Mouse (Mus musculus): Measurements from ENCODE around the gene Cdk18.
A peak's percentile ranks its signal among the peaks of the same experiment; 100 is the strongest.

Gene Cdk18

DNA sequence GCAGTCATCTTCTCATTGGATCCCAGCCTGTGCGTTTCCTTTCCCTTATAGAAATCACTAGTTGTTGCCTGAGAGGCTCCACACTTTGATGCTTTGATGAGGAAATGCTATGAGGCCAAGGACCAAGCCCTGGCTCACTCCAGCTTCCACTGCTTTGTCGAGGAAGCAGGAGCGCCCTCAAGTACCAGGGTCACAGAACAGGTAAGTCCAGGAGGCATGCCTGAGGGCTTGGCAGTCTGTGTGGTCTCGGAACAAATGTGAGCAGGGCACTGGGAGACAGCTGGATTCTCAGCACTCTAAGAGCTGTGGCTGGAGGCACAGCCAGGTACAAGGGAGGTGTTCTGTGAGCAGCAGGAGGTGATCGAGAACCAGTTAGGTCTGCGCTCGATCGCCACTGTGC lies 27.1 kb downstream of the Cdk18 start:
- DNase-seq, result peak in 1 of 2 experiments; percentile 47

DNA sequence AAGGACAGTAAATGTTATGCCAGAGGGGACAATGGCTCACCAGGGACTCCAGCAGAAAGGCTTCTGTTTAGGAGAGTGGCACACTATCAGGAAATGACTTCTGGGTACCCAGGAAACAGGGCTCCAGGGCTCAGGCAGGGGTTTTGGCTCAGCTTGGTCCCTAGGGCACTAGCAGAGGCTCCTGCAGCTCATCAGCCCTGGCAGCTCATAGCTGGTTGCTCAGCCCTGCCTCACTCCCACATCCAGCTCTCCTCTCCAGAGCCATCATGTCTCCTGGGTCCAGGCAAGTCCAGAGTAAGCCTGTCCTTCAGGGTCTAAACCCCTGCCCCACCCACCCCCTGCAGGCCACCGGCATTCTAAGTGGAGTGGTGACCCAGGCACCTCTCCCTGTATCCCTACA lies 28.1 kb downstream of the Cdk18 start:
- DNase-seq, result peak in 1 of 2 experiments; percentile 33

GRCm38 (mm10) chr1:132109368-132109767 lies 30.1 kb downstream of the Cdk18 start:
- no peak for DNase-seq

- DNase-seq, result no peak
Measured at GRCm38 (mm10) chr1:132104353-132104752, 35.1 kb downstream of the Cdk18 start.

- no peak for DNase-seq
Measured at GRCm38 (mm10) chr1:132101953-132102697, 37.4 kb downstream of the Cdk18 start.

DNA sequence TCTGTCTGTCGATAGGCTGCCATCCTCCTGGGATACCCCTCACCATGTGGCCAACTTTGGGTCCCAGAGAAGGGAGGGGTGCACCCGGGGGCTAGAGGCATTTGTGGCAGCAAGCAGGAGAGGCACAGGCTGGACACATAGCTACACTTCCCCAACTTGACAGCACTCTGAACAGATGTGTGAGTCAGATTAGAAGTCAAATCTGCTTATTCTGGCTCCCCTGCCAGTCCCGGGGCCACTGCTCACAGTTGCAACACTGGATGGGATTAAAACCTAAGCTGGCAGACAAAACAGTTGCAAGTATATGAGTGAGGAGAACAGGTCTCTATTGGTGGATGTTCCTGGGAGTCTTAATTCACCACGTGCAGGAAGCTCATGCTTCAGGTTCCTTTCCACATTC lies 39.7 kb downstream of the Cdk18 start:
- no peak for DNase-seq

DNA sequence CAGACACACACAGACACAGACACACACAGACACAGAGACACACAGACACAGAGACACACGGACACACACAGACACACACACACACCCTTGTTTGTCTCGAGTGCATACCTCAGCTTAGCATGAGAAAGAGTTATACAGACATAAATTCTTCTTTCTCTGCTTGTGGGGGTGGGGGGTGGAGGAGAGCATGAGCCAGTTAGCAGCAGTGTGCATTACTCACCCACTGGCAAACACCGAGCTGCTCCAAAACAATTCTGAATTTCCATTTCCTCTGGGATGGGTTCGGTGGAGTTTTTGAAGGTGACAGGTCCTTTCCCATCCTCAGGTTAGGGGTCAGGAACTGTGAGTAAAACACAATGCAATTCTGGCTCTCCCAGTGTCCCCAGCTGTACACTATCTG lies 40.5 kb downstream of the Cdk18 start:
- no peak for DNase-seq

- no peak for DNase-seq
Measured at GRCm38 (mm10) chr1:132098076-132098475, 41.4 kb downstream of the Cdk18 start.

GRCm38 (mm10) chr1:132095356-132096004 lies 44.0 kb downstream of the Cdk18 start:
- DNase-seq, result peak; percentile 21 to 69

- no peak for DNase-seq
Measured at GRCm38 (mm10) chr1:132093269-132093668, 46.2 kb downstream of the Cdk18 start.

- DNase-seq, result no peak
Measured at GRCm38 (mm10) chr1:132090266-132090665, 49.2 kb downstream of the Cdk18 start.

DNA sequence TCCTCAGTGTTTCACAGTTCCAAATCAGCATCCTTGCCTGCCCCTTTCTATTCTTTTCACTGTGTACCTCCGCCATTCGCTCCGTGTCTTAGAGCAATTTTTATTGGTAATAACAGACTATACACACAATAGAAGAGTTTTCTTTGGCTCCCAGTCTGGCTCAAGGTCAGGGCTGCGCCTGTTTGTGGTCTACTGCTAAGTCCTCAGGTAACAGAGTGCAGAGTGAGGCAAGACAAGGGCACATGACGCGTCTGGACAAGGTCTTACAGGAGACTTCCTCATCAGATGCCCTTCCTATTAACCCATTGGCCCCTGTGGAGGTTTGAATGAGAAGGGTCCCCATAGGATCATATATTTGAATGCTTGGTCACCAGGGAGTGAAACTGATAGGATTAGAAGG lies 49.7 kb downstream of the Cdk18 start:
- DNase-seq, result no peak

GRCm38 (mm10) chr1:132088181-132088671 lies 51.3 kb downstream of the Cdk18 start:
- no peak for DNase-seq

- no peak for DNase-seq
Measured at GRCm38 (mm10) chr1:132085181-132086049, 54.1 kb downstream of the Cdk18 start.

- DNase-seq, result no peak
Measured at GRCm38 (mm10) chr1:132078413-132078812, 61.1 kb downstream of the Cdk18 start.

GRCm38 (mm10) chr1:132075576-132075975 lies 63.9 kb downstream of the Cdk18 start:
- peak; percentile 78 to 90 for DNase-seq

GRCm38 (mm10) chr1:132070659-132071058 lies 68.8 kb downstream of the Cdk18 start:
- DNase-seq, result no peak

GRCm38 (mm10) chr1:132069436-132069835 lies 70.0 kb downstream of the Cdk18 start:
- no peak for DNase-seq

GRCm38 (mm10) chr1:132067261-132068255 lies 71.9 kb downstream of the Cdk18 start, which contains the start of gene Mfsd4a:
Gene Mfsd4a (minus strand): TSS chr1:132068062.
- DNase-seq, result peak; percentile 37 to 76

GRCm38 (mm10) chr1:132065475-132066172 lies 73.9 kb downstream of the Cdk18 start:
- DNase-seq, result no peak

DNA sequence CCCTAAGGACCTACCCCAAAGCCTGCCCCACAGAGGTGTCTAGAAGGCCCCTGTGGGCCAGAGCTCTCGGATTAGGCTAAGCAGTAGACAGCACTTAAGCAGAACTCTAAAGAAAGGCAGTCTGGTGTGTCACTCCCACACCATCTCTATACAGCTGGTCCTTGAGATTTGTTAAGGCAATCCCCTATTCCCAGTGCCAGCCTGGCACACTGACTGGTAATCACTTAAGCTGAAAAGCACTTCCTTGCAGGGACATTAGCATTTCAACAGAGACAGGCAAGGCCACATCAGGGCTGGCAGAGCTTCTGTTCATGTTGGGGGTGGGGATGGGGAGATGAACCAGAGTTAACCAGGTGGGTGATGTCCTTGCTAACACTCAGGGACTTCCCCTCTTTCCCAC lies 74.5 kb downstream of the Cdk18 start:
- DNase-seq, result no peak
